Mouse (Mus musculus): ENCODE results near the gene Colgalt1. TPM values are rescaled to one million over a fixed set of nuclear protein-coding genes. Genes with fewer than 3 reads are reported as not detected.

Gene Colgalt1
- 10 to 100 TPM; 65.9 to 71.6 TPM for total RNA-seq (2021)

DNA sequence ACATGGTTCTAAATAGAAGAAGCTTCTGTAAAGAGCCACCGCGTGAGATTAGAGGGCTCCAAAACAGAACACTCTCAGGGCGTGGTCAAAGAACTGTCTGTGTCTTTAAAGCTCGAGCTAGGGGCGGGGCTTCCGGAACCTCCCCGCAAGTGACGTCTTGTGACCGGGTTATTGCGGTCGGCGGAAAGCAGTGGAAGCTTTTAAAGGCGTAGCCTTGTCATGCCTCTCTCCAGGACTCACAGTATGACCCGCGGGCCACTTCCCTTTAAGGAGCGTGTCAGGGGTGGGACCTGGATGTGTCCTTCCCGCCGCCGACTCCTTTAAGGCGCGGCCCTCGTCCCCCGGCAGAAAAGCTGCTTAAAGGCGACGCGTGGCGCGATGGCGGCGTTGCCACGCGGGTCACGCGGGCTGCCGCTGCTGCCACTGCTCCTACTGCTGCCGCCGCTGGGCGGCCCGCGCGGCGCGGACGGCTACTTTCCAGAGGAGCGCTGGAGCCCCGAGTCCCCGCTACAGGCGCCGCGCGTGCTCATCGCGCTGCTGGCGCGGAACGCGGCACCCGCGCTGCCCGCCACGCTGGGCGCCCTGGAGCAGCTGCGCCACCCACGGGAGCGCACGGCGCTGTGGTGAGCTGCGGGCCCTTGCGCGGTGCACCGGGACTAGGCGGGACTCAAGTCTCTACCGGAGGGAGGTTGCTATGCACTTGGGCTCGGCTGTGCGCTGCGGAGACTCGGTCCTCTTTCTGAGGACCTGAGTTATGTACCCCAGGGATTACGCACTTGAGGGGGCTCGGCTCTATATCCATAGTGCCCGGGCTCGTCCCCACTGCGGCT lies at the start of gene Colgalt1:
Colgalt1 (plus strand) TSS at position 177 of the 830 bp plus-strand sequence.
- peak; percentile 97 for DNase-seq (ENCODE audit: extremely low spot score in 1 of 2, low spot score in 2 of 2)
- intact Hi-C loops (cut with DNase I) = no loop called here

DNA sequence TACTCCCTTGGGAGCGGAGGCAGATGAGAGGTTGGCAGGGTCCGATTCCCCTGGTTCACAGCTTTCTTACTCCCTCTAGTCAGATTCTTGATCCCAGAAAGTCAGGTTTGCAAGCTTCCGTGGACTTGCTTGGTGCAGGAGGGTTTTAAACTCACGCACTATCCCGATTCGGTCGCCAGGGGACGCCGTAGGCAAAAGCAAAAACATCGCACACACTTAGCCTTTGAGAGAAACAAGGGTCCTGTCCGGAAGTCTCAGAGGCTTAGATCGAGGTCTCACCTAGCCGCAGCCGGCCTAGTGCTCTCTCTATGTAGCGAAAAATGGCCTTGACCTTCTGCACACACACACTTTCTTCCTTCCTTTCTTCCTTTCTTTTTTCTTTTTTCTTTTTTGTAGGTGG lies 49.4 kb upstream of the Colgalt1 start:
- intact Hi-C loops (cut with DNase I) = loop anchor here (1.0 to 2.0 kb wide), 2 partner anchors 34 to 99 kb away; no protein-coding TSS in a partner anchor
- no peak for DNase-seq (ENCODE audit: extremely low spot score in 1 of 2, low spot score in 2 of 2)

DNA sequence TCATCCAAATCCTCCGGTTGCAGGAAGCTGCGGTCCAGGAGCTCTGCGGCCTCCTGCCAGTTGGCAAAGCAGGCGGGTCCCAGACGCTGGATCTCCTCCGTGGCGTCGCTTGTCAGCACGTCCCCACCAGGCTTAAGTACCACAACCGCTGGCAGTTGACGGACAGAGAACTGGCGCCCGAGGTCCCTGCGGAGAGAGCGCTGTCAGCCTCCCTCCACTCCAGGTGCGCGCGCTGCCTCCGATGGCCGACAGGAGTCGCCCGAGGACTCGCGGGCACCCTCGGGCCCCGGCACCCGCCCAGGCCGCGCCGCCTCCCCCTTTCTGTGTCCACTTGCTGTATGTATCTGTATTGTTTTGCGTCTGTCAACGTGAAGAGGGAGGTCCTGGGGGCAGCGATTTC lies 48.0 kb upstream of the Colgalt1 start:
- intact Hi-C loops (cut with DNase I) = no loop called here

DNA sequence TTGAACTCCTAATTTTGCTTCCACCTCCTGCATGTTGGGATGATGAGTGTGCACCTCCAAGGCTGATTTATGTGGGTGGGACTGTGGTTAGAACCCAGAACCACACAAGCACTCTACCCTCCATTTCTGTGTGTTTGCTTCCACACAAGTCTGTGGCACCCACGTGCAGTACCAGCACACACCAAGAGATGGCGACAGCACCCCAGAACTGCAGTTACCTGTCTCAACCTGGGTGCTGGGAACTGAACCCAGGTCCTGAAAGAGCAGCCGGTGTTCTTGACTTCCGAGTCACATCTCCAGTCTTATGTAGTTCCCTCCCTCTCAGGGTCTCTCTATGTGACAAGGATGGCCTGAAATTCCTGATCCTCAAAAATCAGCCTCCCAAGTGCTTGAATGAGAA lies 46.8 kb upstream of the Colgalt1 start:
- DNase-seq (ENCODE audit: extremely low spot score in 1 of 2, low spot score in 2 of 2) = no peak
- intact Hi-C loops (cut with DNase I) = no loop called here

More for the DNA sequence above, 48.0 kb upstream of the Colgalt1 start:
- peak in 1 of 2 experiments; percentile 86 for DNase-seq (ENCODE audit: extremely low spot score in 1 of 2, low spot score in 2 of 2)

DNA sequence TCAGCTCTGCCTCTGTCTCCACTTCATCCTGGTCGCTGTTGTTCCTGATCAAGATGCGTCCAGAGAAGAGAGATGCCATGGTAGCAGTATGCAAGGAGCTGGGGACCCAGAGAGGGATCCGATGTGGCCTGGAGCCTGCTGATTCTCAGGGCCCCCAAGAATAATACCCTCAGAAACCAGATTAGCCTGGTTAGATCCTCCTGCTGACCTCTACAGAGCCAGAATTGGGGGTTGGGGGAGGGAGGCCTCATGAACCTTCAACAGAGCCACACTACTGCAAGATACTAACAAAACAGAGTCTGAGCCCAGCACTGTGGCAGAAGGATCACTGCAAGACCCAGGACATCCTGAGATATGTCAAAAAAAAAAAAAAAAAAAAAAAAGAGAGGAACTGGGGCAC lies 44.3 kb upstream of the Colgalt1 start, which contains the start of gene Nxnl1:
Nxnl1 (minus strand) TSS at position 101 of the 400 bp plus-strand sequence.
- intact Hi-C loops (cut with DNase I) = no loop called here
- no peak for DNase-seq (ENCODE audit: extremely low spot score in 1 of 2, low spot score in 2 of 2)

DNA sequence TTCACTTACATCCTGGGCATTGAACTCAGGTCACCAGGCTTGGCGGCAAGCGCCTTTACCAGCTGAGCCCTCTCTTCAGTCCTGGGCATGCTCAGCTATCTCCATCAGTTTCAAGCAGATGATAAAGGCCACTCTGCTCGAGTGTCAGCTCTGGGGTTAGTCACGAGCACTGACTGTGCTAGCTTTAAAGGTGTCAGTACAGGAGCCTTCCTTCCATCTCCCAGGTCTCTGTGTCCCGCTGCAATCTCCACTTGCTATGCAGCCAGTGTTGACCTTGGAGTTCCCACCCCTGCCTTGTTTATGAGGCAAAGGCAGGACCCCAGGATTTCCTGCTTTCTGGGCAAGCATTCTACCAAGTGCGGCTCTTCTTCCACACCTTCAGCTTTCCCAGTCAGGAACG lies 43.2 kb upstream of the Colgalt1 start:
- intact Hi-C loops (cut with DNase I) = no loop called here

DNA sequence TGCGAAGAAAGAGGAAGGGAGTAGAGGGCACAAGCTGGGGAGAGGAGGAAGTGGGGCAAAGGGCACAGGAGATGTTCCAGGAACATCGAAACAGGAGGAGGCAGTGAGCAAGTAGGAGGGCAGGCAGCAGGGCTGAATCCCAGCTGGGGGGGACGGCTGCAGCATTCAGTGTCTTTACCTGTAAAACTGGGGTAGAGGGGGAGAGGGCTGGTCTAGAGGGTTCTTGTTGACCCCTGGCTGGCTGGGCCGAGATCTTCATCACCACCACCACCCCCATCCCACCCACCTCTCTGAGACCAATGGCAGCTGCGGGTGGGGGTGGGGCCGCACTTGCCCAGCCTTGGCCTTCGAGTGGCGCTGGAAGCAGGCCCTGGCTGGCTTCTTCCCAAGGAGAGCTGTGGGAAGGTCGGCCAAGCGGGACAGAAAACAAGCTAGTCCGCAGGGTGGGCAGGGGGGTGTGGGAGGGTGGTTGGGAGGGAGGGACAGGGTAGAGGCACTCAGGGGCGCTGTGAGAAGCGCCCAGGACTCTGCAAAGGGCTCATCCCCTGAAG lies 42.3 kb upstream of the Colgalt1 start, which contains the start of gene Slc27a1:
Slc27a1 (plus strand) TSS at position 496 of the 551 bp plus-strand sequence.
- peak in 1 of 2 experiments; percentile 86 for DNase-seq (ENCODE audit: extremely low spot score in 1 of 2, low spot score in 2 of 2)
- intact Hi-C loops (cut with DNase I) = no loop called here

More for the DNA sequence above, 43.2 kb upstream of the Colgalt1 start:
- DNase-seq (ENCODE audit: extremely low spot score in 1 of 2, low spot score in 2 of 2) = no peak

DNA sequence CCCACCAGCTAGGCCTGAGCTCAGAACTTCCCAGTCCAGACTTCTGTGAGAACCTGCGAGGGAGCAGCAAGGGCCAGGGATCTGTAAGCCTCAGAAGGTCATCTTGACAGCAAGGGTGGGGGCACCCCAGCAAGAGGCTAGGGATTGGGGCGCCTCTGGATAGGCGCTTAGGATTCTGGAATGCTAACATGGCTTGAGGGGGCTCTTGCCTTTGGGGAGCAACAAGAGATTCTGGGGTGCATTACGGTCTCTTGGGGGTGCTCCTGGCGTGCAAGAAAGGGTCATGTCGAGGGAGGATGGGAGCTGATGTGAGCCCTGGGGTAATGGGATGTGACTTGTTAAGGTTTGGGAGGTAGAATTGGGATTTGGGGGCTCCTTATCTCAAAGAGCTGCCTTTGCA lies 41.9 kb upstream of the Colgalt1 start:
- no peak for DNase-seq (ENCODE audit: extremely low spot score in 1 of 2, low spot score in 2 of 2)
- intact Hi-C loops (cut with DNase I) = no loop called here

DNA sequence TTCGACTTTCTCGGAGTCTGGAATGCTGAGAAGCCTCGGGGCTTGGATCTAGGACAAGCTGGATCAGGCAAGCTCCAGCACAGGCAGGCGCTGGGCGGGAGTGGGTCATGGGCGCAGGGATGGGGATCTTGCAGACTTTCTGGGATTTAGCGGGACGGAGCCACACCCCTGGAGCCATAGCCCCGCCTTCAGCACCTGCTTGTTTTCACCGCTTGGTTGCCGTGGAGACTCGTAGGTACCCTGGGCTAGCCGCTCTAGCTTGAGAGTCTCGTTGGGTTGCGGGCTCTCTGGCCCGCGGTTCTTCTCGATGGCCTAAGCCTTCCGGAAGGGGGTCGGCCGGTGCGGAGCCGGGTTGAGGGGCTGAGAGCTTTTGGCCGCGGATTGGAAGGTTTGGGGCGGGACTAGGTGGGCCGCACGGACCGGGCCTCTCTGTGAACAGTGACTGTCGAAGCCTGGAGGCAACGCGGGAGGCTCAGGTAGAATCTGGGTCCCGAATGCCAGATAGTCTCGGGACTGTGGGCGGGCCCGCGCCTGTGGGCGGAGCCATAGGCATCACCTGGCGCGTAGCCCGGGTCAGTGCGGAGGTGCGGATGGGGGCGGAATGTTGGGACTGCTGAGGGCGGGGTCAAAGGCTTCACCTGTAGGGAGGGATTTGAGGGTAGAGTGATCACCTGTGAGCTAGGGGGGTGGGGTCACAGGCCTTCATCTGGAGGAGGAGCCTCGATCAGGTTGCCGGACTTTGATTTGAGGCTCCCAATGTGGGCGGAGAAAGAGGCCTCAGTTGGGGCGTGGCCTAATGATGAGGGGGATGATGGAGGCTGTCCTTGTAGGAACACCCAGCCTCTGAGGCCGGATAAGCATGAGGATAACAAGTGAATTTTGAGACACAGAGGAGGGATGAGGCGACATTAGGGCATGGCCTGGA lies 41.2 kb upstream of the Colgalt1 start:
- intact Hi-C loops (cut with DNase I) = no loop called here
- peak; percentile 89 to 90 for DNase-seq (ENCODE audit: extremely low spot score in 1 of 2, low spot score in 2 of 2)

DNA sequence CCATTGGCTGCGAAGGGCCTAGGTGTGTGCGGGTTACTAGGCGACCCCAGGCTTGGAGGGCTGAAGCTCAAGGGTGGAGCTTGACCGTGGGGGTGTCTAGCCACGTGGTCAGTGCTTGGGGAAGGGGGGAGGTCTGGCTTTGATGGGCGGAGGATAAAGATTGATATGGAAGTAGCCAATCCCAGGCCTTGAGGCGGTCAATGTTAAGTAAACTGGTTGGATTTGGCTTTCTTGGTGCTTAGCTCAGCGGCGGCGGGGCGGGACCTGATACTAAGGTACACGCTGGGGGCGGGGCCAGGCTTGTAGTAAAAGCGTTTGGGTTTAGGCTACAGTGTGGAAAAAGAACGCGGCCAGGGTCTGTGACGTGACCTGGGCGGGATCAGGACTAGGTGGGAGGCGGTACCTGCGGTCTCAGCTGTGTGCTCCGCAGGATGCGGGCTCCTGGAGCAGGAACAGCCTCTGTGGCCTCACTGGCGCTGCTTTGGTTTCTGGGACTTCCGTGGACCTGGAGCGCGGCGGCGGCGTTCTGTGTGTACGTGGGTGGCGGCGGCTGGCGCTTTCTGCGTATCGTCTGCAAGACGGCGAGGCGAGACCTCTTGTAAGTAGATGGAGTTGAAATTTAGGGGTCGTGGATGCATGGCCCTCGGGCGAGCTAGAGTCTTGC lies 40.4 kb upstream of the Colgalt1 start:
- peak; percentile 94 to 95 for DNase-seq (ENCODE audit: extremely low spot score in 1 of 2, low spot score in 2 of 2)
- intact Hi-C loops (cut with DNase I) = no loop called here

DNA sequence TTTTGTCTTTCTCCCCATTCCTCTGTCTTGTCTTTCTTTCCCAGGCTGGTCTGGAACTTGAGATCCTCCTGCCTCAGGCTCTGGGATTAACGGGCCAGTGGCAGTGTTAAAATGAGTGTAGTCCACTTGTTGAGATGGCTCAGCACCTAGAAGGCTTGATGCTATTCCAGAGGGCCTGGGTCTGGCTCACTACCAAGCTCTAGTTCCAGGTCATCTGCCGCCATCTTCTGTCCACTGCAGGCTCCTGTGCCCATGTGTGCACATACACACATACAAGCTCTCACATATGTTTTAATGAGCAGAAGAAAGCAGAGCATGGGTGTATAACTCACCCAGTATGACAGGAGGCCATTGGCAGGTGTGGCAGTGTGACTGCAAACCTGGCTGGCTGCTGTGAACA lies 38.7 kb upstream of the Colgalt1 start:
- intact Hi-C loops (cut with DNase I) = no loop called here
- DNase-seq (ENCODE audit: extremely low spot score in 1 of 2, low spot score in 2 of 2) = no peak

DNA sequence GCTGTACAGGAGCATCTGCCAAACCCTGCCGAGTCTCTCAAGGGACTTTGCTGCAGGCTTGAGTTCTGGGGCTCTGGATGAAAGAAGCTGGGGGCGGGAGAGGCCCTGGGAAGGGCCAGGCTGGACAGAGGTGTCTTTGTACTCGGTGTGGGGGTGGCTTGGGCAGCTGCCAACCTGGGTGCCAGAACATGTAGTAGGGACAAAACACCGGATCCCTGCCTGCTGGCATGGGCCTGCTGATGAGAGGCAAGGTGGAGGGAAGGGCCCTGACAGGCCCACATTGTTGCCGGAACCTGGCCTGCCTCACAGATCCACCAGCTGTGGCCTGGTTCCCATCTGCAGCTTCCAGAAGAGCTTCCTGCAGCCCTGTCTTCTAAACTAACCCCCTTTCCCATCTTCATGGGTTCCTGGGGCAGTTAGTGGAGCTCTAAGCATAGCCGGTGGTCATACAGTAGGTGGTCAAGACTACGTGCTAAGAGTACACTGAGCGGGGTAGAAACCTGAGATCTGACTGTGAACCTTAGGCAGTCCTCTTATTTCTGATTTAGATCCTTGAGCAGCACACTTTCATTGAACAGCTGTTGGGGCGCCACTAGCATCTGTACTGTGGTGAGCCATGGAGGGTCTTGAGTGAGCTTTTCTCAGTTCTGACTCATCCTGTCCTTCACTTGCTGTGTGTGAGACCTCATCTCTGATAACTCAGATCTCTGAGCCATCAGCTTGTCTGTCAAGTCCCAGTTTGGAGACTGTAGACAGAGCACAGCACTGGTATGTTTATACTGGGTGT lies 37.8 kb upstream of the Colgalt1 start:
- peak; percentile 87 to 91 for DNase-seq (ENCODE audit: extremely low spot score in 1 of 2, low spot score in 2 of 2)
- intact Hi-C loops (cut with DNase I) = no loop called here

DNA sequence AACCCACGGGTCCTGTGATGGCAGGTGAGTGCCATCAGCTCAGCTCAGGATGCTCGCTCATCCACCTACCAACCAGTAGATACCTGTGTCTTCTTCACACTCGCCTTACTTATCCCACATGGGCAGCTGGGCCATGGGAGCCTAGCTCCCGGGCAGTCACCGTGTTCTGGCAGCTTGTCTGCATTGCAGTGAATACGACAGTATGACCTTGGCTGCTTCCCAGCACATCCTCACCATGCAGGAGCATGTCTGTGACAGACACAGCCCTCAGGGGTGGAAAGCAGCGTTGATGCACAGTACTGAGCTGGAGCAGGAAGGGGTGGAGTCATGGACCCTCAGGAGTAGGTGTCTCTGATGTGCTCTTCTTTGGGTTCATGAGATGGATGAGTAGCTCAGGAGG lies 36.4 kb upstream of the Colgalt1 start:
- intact Hi-C loops (cut with DNase I) = no loop called here
- no peak for DNase-seq (ENCODE audit: extremely low spot score in 1 of 2, low spot score in 2 of 2)

DNA sequence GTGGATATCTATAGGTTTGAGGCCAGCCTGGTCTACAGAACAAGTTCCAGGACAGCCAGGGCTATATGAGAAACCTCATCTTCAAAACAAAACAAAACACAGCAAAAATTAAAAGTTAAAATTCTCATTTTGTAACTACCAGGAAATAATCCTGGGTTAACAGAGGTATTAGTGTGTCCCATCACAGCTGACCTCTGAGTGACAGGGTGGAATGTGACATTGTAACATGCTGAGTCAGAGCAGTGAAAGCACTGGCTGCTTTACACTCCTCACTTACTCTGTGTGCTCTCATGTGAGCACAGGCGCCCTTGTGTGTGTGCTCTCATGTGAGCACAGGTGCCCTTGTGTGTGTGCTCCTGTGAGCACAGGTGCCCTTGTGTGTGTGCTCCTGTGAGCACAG lies 35.8 kb upstream of the Colgalt1 start:
- intact Hi-C loops (cut with DNase I) = no loop called here
- DNase-seq (ENCODE audit: extremely low spot score in 1 of 2, low spot score in 2 of 2) = no peak

DNA sequence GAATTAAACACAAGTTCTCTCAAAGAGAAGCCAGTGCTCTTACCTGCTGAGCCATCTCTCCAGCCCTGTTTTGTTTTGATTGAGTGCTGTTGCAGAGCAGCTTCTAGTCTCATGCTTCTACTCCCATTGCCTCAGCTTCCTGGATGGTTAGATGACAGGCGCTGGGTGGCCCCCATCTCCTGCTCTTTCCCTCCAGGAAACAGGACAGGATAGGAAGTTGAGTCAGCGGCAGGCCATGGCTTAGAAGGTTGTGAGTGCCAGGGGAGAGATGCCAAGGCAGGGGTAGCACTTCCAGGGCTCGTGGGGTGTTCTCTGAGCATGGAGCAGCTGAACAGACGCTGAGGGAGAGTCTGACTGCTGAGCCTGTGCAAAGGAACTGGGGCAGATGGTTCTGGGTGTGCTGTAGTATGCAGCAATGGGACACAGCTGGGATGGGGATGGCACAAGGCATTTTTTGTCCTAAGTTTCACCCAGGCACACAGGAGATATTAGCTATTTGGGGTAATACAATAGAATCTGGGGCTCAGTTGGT lies 32.9 kb upstream of the Colgalt1 start:
- intact Hi-C loops (cut with DNase I) = no loop called here
- DNase-seq (ENCODE audit: extremely low spot score in 1 of 2, low spot score in 2 of 2) = no peak

DNA sequence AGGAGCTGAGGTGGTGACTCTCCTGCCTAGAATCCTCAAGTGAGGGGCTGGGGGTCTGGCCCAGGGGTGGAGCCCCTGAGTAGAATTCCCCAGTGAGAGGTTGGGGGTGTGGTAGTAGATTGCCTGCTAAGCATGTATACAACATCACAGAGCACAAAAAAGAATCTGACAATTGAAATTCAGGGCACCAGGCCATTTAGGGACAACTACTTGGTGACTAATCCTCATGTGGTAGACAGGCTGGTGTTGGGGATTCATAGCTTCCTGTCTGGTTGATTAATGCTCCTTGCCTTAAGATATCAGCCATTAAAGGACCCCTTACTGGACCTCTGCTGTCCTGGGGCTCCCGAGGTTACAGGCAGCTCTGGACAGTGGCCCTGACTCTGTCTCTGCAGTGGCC lies 31.8 kb upstream of the Colgalt1 start:
- DNase-seq (ENCODE audit: extremely low spot score in 1 of 2, low spot score in 2 of 2) = no peak
- intact Hi-C loops (cut with DNase I) = no loop called here

DNA sequence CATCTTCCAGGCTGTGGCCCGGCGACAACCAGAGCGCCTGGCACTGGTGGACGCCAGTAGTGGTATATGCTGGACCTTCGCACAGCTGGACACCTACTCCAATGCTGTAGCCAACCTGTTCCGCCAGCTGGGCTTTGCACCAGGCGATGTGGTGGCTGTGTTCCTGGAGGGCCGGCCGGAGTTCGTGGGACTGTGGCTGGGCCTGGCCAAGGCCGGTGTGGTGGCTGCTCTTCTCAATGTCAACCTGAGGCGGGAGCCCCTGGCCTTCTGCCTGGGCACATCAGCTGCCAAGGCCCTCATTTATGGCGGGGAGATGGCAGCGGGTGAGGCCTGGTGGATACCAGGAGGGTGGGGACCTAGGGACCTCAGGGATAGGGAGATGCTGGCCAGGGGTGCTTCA lies 31.3 kb upstream of the Colgalt1 start:
- intact Hi-C loops (cut with DNase I) = no loop called here
- no peak for DNase-seq (ENCODE audit: extremely low spot score in 1 of 2, low spot score in 2 of 2)

DNA sequence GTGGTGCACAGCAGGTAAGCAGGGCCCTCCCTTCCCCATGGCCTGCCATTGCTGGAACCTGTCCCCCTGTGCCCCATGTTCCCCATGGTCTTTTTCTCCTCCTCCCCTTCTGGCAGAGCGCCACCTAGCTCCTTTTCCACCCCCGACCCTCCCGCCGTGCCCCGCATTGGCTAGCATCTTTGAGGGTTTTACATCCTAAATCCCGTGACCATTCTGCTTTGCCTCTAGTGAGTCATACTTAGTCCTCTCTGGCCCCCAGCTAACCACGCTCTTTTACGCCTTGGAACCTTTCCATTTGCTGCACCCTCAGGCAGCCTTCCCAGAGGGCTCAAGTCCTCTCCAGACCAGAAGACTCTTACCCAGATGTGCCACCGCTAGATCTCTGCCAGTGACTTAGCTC lies 30.6 kb upstream of the Colgalt1 start:
- no peak for DNase-seq (ENCODE audit: extremely low spot score in 1 of 2, low spot score in 2 of 2)
- intact Hi-C loops (cut with DNase I) = no loop called here
